Mouse (Mus musculus) intestine, postnatal 0 days (tissue): ENCODE measurements at regions not wholly inside any gene's neighbourhood (a gene's known extent, or its start where the extent isn't known, plus 50 kb on each side); places are given as distances from the start of the nearest gene placed in this dataset.

ENCODE experiments used
- ATAC-seq: fragments of 200-750 bp; cut with Nextera tagmentation; 2 replicates; pipeline ENCODE4 v1.8.0; 2017; ENCODE audit warnings: mild to moderate bottlenecking, moderate TSS enrichment, moderate library complexity
- H3K27ac ChIP-seq: fragments of 300-500 bp; sonication (generic); 2 replicates; pipeline ENCODE4 v1.5.1; 2014; ENCODE audit warnings: mild to moderate bottlenecking, low read depth, low read length, moderate library complexity
- H3K27me3 ChIP-seq: fragments of 300-500 bp; sonication (generic); replicated peaks from 2 replicates; pipeline ENCODE4 v1.6.1; 2014; ENCODE audit warnings: low read length, mixed read lengths; ENCODE audit not compliant: control insufficient read depth, insufficient read depth
- H3K36me3 ChIP-seq: fragments of 300-500 bp; sonication (generic); 2 replicates; pipeline ENCODE4 v1.6.1; 2014; ENCODE audit warnings: mild to moderate bottlenecking, moderate library complexity; ENCODE audit not compliant: control insufficient read depth, insufficient read depth
- H3K4me1 ChIP-seq: fragments of 300-500 bp; sonication (generic); replicated peaks from 2 replicates; pipeline ENCODE4 v1.6.1; 2014; ENCODE audit warnings: antibody characterized with exemption, low read length, mixed read lengths; ENCODE audit not compliant: control insufficient read depth, insufficient read depth
- H3K4me2 ChIP-seq: fragments of 300-500 bp; sonication (generic); replicated peaks from 2 replicates; pipeline ENCODE4 v1.6.1; 2014; ENCODE audit warnings: low read depth, mild to moderate bottlenecking, moderate library complexity
- H3K4me3 ChIP-seq: fragments of 300-500 bp; sonication (generic); 2 replicates; pipeline ENCODE4 v1.5.1; 2014; ENCODE audit warnings: low read depth, low read length
- H3K9ac ChIP-seq: fragments of 300-500 bp; sonication (generic); 2 replicates; pipeline ENCODE4 v1.6.1; 2014; ENCODE audit warnings: mild to moderate bottlenecking, low read depth, low read length
- H3K9me3 ChIP-seq: fragments of 300-500 bp; sonication (generic); 2 replicates; pipeline ENCODE4 v1.6.1; 2016; ENCODE audit warnings: mixed run types; ENCODE audit not compliant: control insufficient read depth
- CTCF ChIP-seq: sonication (generic); IDR thresholded peaks from 2 replicates; pipeline ENCODE4 v1.5.1; 2016; ENCODE audit warnings: low read depth, mild to moderate bottlenecking, control low read depth, antibody characterized with exemption, moderate library complexity
- WGBS: fragments of 180-500 bp; shearing (Covaris S2); extraction: QIAGEN DNeasy Blood & Tissue Kit; methylation state at CpG from one replicate; pipeline ENCODE4 v1.1.7; 2014; 5-methylcytosine and 5-hydroxymethylcytosine counted together

DNA sequence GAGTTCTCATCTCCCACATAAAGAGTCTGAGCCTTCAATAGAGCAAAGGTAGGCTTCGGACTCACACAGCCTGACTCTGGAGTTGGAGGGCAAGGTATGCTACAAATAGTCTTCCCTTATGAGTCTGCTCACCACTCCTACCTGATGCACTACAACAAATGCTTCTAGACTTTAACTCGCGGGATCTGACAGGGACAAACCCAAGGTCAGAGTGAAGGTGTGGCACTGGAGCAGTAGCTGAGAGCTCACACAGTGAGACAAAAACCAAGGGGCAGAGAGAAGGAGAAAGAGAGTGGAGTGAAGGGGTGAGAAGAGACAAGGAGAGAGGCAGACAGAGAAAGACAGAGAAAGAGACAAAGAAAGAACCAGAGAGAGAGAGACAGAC, 65.6 kb downstream of the Aym1 start:
- no peaks in the 10 kb centered on the region for H3K27me3 ChIP-seq
- no peak for TF ChIP-seq CTCF
- no peaks in the 10 kb centered on the region for H3K9me3 ChIP-seq
- H3K4me3 ChIP-seq = no peak overlapping the region
- H3K27ac ChIP-seq = no peak overlapping the region
- no peak overlapping the region for H3K4me2 ChIP-seq
- 77% methylated on average over 3 of the region's 3 CpGs for WGBS
- H3K4me1 ChIP-seq = no peaks in the 10 kb centered on the region
- no peaks in the 10 kb centered on the region for H3K36me3 ChIP-seq
- no peak overlapping the region for H3K9ac ChIP-seq
- no peak for ATAC-seq

DNA sequence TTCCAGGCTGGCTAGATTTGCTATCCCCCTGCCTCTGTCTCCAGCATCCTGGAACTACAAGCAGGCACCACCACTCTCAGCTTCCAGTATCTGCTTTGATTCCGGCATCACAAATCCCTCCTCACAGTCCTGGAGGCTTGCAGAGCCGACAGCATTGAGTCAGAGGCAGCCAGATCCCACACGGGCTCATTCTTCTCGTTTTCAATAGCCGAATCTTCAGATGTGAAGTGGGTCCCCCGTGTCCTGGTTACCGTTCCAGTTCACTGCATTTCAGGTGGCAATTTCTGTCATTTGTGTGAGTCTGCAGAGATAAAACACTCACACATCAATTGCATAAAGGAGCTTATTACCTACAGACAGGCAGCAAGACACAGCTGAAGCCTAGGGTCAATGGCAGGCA, 62.4 kb upstream of the Wscd2 start:
- Histone ChIP-seq H3K4me2 (no peak overlapping the region), H3K9me3 (no peaks in the 10 kb centered on the region), H3K27ac (no peak overlapping the region), H3K4me1 (no peaks in the 10 kb centered on the region), H3K27me3 (no peaks in the 10 kb centered on the region), H3K4me3 (no peak overlapping the region), H3K9ac (no peak overlapping the region), H3K36me3 (no peaks in the 10 kb centered on the region)
- 66% methylated on average over 7 of the region's 7 CpGs for WGBS
- TF ChIP-seq CTCF = no peak
- ATAC-seq = no peak

DNA sequence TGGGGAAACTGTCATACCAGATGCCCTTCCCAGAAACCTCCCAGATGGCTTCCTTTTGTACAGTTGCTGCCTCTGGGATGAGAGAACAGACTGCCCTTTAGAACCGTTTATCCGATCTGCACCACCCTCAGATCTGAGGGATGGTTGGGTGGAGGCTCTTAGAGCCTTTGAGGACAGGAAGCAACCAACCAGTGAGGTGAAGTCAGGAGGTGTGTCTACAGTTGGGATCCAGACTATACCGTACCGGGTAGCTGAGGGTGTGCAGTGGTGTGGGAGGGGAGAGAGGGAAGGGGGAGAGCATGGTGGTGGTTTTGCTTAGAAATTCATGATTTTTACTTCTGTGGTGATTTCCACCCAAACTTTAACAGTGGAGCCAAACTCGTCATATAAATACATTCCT, 58.8 kb upstream of the Wscd2 start:
- Histone ChIP-seq H3K4me2 (no peak overlapping the region), H3K36me3 (no peaks in the 10 kb centered on the region), H3K4me3 (no peak overlapping the region), H3K27me3 (no peaks in the 10 kb centered on the region), H3K27ac (no peak overlapping the region), H3K9ac (no peak overlapping the region), H3K9me3 (no peaks in the 10 kb centered on the region), H3K4me1 (no peaks in the 10 kb centered on the region)
- ATAC-seq = no peak
- WGBS = 53% methylated on average over 5 of the region's 5 CpGs
- TF ChIP-seq CTCF = no peak

DNA sequence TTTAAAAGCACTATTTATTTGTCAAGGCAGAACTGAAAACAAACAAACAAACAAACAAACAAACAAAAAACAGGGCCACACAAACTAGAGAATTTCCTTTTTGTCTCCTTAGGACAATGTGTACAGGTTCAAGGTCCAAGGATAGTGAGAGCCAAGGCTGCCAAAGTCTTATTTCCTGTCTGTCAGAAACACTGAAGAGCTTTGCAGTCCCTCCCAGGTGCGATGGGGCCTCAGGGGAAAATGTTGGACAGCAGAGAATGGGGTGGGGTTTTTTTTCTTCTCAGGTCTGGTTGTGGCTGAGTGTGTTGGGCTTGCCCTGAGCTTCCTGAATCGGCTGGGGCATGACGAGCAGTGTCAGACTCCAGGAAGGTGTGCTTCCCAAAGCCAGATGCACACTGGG, 53.1 kb upstream of the Wscd2 start:
- no peaks in the 10 kb centered on the region for H3K9me3 ChIP-seq
- no peaks in the 10 kb centered on the region for H3K4me1 ChIP-seq
- no peak for TF ChIP-seq CTCF
- 0 out of 2 replicates have a peak, but pooled peaks have one; percentile 28 for ATAC-seq
- no peak overlapping the region for H3K27ac ChIP-seq
- no peaks in the 10 kb centered on the region for H3K36me3 ChIP-seq
- no peak overlapping the region for H3K9ac ChIP-seq
- no peak overlapping the region for H3K4me3 ChIP-seq
- H3K4me2 ChIP-seq = no peak overlapping the region
- 15% methylated on average over 3 of the region's 3 CpGs for WGBS
- H3K27me3 ChIP-seq = no peaks in the 10 kb centered on the region
